Mouse (Mus musculus): ENCODE measurements at regions not wholly inside any gene's neighbourhood (a gene's known extent, or its start where the extent isn't known, plus 50 kb on each side); places are given as distances from the start of the nearest gene placed in this dataset.

- DNase-seq (ENCODE audit: low spot score): no peak
Observed at GRCm38 (mm10) chr10:61034056-61034455, 55.1 kb upstream of the Pcbd1 start.

GRCm38 (mm10) chr10:61028598-61028997 lies 60.5 kb upstream of the Pcbd1 start:
- DNase-seq (ENCODE audit: low spot score): no peak

- DNase-seq (ENCODE audit: low spot score): no peak
Observed at GRCm38 (mm10) chr10:61027215-61027614, 61.9 kb upstream of the Pcbd1 start.

GRCm38 (mm10) chr10:61025061-61025460 lies 64.1 kb upstream of the Pcbd1 start:
- DNase-seq (ENCODE audit: low spot score): no peak

GRCm38 (mm10) chr10:61024166-61024565 lies 65.0 kb upstream of the Pcbd1 start:
- DNase-seq (ENCODE audit: low spot score): no peak

DNA sequence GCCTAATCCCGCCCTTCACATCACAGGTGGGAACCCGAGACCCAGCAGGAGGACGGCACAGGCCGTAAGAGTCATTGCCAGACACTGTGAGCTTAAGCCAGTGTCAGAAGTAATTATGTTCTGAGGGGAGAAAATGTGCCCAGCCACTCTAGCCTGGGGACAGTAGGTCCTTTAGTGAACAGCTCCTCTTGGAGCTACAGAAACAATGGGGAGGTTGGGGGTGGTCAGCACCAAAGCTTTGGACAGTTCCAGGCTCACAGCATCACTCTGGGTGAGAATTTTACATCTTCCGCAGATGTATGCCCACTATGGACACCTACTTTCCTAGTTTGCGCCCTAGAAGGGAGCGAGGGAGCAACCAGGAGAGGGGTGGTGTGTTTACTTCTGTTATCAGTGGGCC lies 65.7 kb upstream of the Pcbd1 start:
- no peak for DNase-seq (ENCODE audit: low spot score)

DNA sequence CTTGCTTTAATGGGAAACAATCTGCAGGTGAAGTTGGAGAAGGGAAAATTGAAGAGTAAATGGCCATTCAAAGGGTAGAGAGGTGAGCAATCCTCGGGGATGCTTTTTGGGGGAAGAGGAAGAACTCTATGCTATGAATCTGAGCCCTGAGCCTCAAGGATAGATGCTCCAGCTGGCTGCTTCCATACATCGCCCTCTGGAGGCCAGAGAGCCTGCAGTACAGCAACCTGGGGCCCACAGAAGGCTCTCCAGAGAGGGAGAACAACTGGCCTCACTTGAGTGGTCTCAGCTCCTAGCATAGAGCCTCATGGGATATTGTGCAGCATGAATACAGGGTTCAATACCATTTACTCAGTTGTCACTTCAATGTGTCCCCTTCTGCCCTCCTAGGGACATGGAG lies 69.6 kb upstream of the Pcbd1 start:
- DNase-seq (ENCODE audit: low spot score): no peak

GRCm38 (mm10) chr10:61012199-61012695 lies 76.9 kb upstream of the Pcbd1 start:
- no peak for DNase-seq (ENCODE audit: low spot score)

DNA sequence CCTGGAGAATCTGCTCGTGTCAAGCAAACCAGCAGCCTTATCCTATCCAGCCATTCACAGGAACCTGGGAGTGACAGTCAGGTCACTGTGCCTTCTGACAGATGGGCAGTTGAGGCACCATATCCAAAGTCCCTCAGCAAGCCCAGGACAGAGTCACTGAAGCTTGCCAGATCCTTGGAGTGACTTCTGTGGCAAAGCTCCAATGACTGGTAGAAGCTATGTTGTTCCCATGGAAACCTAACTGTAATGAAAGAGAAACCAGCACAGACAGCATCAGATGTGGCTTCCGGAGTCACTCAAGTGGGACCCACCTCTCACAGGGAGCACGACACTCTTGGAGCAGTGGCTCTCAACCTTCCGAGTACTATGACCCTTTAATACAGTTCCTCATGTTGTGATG lies 78.4 kb upstream of the Pcbd1 start:
- DNase-seq (ENCODE audit: low spot score): no peak

DNA sequence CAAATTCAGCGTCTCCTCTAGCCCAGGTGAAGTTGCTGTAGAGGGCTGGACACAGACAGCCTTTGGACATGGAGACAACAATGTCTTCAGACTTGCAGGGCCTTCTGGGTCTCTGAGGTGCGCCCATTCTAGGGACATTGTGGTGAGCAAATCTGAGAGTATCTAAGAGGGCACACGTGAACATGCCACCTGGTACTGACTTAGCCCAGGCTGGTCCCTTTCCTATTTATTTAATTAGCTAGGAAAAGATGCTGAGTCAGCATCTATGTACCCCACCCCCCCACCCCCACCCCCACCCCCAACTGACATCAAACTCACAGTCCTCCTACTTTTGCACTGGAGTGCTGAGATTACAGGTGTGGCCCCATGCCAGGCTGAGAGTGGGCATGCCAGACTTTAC lies 81.7 kb upstream of the Pcbd1 start:
- no peak for DNase-seq (ENCODE audit: low spot score)

DNA sequence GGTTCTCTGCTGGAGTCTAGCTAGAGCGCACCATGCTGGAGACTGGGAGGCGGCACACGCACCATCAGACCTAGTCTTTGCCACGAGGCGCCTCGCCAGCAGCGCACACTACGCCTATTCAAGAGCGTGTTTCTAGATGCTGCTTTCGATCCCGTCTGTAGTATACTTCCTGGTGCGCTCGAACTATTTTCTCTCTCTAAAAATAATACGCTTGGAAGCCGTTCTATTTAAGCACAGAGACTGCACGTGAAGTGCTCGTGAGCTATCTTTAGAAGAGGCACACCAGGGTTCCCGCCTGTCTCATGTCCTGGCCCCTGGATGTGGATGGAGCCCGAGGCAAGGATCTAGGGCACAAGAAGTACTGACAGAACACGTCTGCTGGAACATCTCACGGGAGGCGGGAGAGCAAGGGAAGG lies 87.4 kb upstream of the Pcbd1 start:
- DNase-seq (ENCODE audit: low spot score): no peak

- DNase-seq (ENCODE audit: low spot score): no peak
Observed at GRCm38 (mm10) chr10:60997393-60997792, 91.7 kb upstream of the Pcbd1 start.

DNA sequence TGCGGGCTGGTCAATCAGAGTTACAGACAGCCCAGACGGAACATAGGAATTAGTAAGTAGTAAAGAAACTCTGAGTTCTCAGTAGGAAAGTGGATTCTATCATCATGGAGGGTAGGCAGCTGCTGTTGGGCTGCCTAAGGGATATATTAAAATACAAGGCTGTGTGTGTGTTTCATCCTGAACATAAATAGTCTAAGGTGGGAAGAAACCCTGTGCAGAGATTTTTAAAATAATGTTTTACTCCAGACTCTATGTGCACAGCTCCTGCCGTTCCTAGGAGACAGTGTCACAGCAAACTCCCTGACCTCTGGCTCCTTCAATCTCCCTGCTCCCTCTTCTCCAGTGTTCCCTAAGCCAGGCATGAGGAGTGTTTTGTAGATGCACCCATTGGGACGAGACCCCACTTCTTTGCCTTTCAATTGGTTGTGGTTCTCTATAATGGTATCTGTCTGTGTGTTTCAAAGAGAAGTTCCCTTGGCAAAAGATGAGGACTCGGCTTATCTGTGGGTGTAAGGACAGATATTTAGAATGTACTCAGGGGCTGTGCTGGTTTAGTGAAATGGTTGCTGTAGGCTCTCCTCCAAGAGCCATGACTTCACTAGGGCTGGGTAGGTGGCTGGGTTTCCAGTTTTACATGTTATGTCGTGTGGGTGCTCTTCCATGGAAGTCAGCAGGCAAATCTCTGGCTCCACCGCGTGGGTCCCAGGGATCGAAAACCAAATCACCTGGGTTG lies 93.1 kb upstream of the Pcbd1 start:
- DNase-seq (ENCODE audit: low spot score): no peak

DNA sequence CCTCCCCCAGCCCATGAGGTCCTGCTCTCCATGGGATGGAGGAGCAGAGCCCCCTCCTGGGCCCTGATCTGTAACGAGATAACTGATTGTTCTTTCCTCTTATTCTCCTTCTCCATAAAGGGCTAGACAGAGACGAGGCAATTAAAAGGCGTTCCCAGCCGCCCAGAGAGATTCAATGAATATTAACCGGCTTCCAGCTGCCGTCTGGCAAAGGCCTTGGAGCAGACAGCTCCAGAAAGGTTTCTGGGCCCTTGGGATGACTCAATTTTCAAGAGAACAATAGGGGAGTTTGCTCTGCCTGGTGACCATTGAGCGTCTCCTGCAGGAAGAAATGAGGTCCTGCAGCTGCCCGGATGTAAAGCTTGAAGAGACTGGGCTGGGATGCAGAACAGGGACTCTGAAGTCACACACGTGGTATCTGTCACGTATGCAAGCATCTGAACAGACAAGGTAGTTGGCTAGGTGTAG lies 104.0 kb upstream of the Pcbd1 start:
- no peak for DNase-seq (ENCODE audit: low spot score)

DNA sequence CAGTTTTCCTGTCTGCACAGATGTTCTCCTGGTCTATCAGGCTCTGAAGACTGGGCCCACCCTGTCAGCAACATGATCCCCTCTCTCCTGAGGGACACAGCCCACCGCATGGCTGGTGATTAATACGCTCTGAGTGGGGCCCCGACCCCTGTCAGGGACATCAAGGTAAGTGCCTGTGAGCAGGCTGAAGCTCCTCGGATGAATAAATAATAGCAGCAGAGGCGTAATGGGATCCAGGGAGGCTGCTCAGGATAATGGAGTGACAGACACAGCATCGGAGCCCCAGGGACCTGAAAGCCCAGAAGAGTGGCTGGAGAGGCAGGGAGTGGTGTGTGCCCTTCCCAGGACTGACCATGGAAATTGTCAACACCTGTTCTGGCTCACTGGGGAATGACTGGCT lies 107.4 kb upstream of the Pcbd1 start:
- DNase-seq (ENCODE audit: low spot score): no peak

DNA sequence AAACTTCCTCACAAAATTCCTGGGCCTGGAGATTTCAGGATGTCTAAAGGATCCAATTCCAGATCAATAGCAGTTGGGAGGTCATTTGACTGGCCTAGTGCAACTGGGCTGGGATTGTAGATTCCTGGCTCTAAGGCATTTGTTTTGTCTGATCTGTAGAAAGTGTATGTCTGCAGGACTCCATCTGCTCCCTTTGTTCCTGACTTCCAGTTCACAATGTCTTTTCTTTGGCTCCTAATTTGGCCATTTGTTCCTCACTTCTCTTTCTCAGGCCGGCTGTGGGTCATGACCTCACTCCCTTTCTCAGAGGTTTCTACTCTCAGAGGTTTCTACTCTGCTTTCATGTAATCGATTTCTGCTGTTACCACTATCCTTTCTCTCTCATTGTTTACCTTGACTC lies 115.5 kb upstream of the Pcbd1 start:
- DNase-seq (ENCODE audit: low spot score): no peak

DNA sequence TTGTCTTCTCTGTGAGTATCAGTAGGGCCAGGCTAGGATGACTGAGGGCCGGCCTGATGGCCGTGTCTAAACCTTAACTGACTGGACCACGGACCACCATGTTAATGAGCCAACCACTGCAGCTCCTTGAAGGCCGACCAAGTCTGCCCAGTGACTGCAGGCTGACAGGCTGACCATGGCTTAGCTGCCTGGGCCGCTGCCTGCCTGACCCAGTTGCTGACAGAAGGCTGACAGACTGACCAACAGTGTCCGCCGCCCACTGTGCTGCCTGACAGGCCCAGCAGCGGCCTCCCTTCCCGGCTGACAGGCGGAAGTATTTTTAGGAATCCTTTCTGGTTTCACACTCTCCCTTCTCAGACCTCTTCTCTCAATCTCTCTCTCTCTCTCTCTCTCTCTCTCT lies 124.3 kb upstream of the Pcbd1 start:
- no peak for DNase-seq (ENCODE audit: low spot score)

DNA sequence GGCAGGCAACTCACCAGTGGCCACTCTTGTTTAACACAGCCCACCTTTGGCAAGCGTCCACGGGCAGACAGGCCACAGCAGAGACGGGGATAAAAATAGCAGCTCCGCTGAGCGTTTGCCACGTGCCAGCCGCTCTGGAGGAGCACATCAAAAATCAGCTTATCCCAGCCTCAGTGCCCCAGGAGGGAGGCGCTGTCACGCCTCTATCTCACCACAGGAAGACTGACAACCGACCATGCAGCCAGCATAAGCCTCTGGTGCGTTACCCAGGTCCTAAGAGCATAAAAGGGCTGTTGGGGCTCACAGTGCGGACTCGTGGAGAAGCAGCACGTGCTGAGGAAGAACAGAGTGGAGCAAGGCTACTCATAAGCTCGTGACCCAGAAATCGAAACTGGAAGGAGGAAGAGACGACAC lies 126.4 kb upstream of the Unc5b start:
- no peak for DNase-seq (ENCODE audit: low spot score)

DNA sequence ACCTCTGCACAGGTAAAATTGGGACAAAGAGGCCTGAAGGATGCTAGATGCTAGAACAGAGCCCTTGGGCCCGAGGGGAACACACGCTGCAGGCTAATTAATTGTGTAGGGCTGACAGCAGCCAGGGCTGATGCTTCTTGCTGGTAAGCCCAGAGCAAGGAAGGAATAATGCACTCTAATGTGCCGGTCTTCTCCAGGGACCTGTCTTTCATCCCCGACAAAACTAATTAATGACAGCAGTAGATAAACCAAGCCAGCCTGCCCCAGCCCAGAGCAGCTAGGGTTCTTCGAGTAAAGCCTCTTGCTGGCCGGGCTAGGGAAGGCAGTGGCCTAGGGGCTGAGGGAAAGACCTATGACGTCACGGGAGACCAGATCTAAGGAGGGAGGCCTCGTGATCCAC lies 124.1 kb upstream of the Unc5b start:
- no peak for DNase-seq (ENCODE audit: low spot score)

- DNase-seq (ENCODE audit: low spot score): no peak
Observed at GRCm38 (mm10) chr10:60952495-60952894, 121.1 kb upstream of the Unc5b start.

DNA sequence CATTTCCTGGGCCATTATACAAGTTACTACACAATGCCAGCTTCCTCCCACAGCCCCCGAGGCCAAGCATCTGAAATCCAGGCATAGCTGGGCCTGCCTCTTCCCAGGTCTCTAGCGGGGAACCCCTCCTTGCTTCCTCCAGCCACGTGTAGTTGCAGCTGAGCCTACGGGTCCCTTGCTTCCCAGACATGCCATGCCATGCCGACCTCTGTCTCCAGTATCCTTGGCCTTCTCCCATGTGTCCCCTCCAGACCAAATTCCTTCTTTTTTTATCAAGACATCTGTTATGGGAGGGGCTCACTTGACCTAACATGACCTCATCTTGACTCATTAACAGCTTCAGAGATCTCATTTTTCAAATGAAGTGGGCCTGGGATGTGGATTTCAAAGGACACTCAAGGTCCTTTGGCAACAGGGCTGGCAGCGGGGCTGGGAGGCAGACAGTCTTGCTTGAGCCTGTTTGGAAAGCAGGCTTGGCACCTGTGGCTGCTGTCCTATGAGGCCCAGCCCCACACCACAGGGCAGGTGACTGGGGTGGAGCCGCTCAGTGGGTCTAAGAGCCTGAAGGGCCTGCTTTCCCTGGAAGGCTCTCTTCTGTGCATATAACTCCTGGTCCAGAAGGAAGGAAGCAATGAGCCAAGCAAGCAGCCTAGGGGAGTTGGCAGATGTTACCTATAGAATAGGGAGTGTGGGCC lies 117.7 kb upstream of the Unc5b start:
- no peak for DNase-seq (ENCODE audit: low spot score)

GRCm38 (mm10) chr10:60943074-60943473 lies 111.7 kb upstream of the Unc5b start:
- DNase-seq (ENCODE audit: low spot score): no peak

- DNase-seq (ENCODE audit: low spot score): no peak
Observed at GRCm38 (mm10) chr10:60938749-60939148, 107.4 kb upstream of the Unc5b start.
